Mouse (Mus musculus): ENCODE measurements around the gene Oip5. TPM values are rescaled to one million over a fixed set of nuclear protein-coding genes. Genes with fewer than 3 reads are reported as not detected.
"Not testable (repeated sequence)": the region's sequence is repeated elsewhere in the genome, so short reads cannot be mapped to it uniquely, and the experiment has no call there.

Oip5 gene
- polyA plus RNA-seq, 1 experiment from 2014 or later, result 6.7 TPM

- 42% methylated on average over 2 of the region's 2 CpGs for WGBS
These were observed 14.4 kb downstream of the Oip5 start for GRCm38 (mm10) chr2:119603909-119604308.

GRCm38 (mm10) chr2:119602488-119602887, 15.8 kb downstream of the Oip5 start:
- WGBS, result 12% methylated on average over 1 of the region's 1 CpGs
- peak overlapping the region; percentile 4; the same call in 1 of the 2 replicates for H3K4me2 ChIP-seq (replicated peaks; ENCODE audit: low read depth)
- H3K4me3 ChIP-seq (ENCODE audit: low read depth, low read length), result no peak overlapping the region
- peaks cover 46% of the 10 kb centered on the region for H3K36me3 ChIP-seq (ENCODE audit: control insufficient read depth, insufficient read depth)
- peak; percentile 70 for ATAC-seq
- H3K9me3 ChIP-seq (ENCODE audit: control insufficient read depth), result no peaks in the 10 kb centered on the region
- H3K27me3 ChIP-seq (replicated peaks; ENCODE audit: control insufficient read depth, insufficient read depth, low read length), result no peaks in the 10 kb centered on the region
- no peak overlapping the region for H3K9ac ChIP-seq (ENCODE audit: low read depth, low read length)
- no peak for TF ChIP-seq CTCF (IDR thresholded peaks at IDR 0.05; ENCODE audit: low read depth)
- peak overlapping the region; percentile 36 for H3K27ac ChIP-seq (ENCODE audit: low read depth, low read length)
- 0 out of 2 replicates have a peak, but pooled peaks cover 10% of the 10 kb centered on the region for H3K4me1 ChIP-seq (replicated peaks; ENCODE audit: control insufficient read depth, insufficient read depth, low read length)

More at GRCm38 (mm10) chr2:119603909-119604308, 14.4 kb downstream of the Oip5 start:
- H3K27ac ChIP-seq (ENCODE audit: low read depth, low read length), result no peak overlapping the region
- H3K4me3 ChIP-seq (ENCODE audit: low read depth, low read length), result no peak overlapping the region
- H3K4me2 ChIP-seq (replicated peaks; ENCODE audit: low read depth), result no peak overlapping the region
- no peak for TF ChIP-seq CTCF (IDR thresholded peaks at IDR 0.05; ENCODE audit: low read depth)
- H3K9me3 ChIP-seq (ENCODE audit: control insufficient read depth), result no peaks in the 10 kb centered on the region
- H3K36me3 ChIP-seq (ENCODE audit: control insufficient read depth, insufficient read depth), result peaks cover 39% of the 10 kb centered on the region
- H3K4me1 ChIP-seq (replicated peaks; ENCODE audit: control insufficient read depth, insufficient read depth, low read length), result 0 out of 2 replicates have a peak, but pooled peaks cover 10% of the 10 kb centered on the region
- no peak overlapping the region for H3K9ac ChIP-seq (ENCODE audit: low read depth, low read length)
- no peak for ATAC-seq
- H3K27me3 ChIP-seq (replicated peaks; ENCODE audit: control insufficient read depth, insufficient read depth, low read length), result no peaks in the 10 kb centered on the region

GRCm38 (mm10) chr2:119601575-119601974, 16.7 kb downstream of the Oip5 start:
- WGBS, result 40% methylated on average over 3 of the region's 3 CpGs
- not testable (repeated sequence) for H3K4me2 ChIP-seq (replicated peaks; ENCODE audit: low read depth)
- H3K36me3 ChIP-seq (ENCODE audit: control insufficient read depth, insufficient read depth), result peaks cover 51% of the 10 kb centered on the region

GRCm38 (mm10) chr2:119601027-119601426, 17.2 kb downstream of the Oip5 start:
- no peak overlapping the region for H3K4me3 ChIP-seq (ENCODE audit: low read depth, low read length)
- H3K4me1 ChIP-seq (replicated peaks; ENCODE audit: control insufficient read depth, insufficient read depth, low read length), result 0 out of 2 replicates have a peak, but pooled peaks cover 10% of the 10 kb centered on the region
- no peak overlapping the region for H3K4me2 ChIP-seq (replicated peaks; ENCODE audit: low read depth)
- no peak for ATAC-seq
- no peak overlapping the region for H3K9ac ChIP-seq (ENCODE audit: low read depth, low read length)
- no peaks in the 10 kb centered on the region for H3K9me3 ChIP-seq (ENCODE audit: control insufficient read depth)
- no peaks in the 10 kb centered on the region for H3K27me3 ChIP-seq (replicated peaks; ENCODE audit: control insufficient read depth, insufficient read depth, low read length)
- peaks cover 52% of the 10 kb centered on the region for H3K36me3 ChIP-seq (ENCODE audit: control insufficient read depth, insufficient read depth)
- no peak for TF ChIP-seq CTCF (IDR thresholded peaks at IDR 0.05; ENCODE audit: low read depth)
- WGBS, result 81% methylated on average over 4 of the region's 4 CpGs
- H3K27ac ChIP-seq (ENCODE audit: low read depth, low read length), result peak overlapping the region; percentile 41; the same call in 1 of the 2 replicates

More at GRCm38 (mm10) chr2:119601575-119601974, 16.7 kb downstream of the Oip5 start:
- not testable (repeated sequence) for H3K4me1 ChIP-seq (replicated peaks; ENCODE audit: control insufficient read depth, insufficient read depth, low read length); H3K9me3 ChIP-seq (ENCODE audit: control insufficient read depth); H3K9ac ChIP-seq (ENCODE audit: low read depth, low read length); H3K4me3 ChIP-seq (ENCODE audit: low read depth, low read length); H3K27me3 ChIP-seq (replicated peaks; ENCODE audit: control insufficient read depth, insufficient read depth, low read length)
- H3K27ac ChIP-seq (ENCODE audit: low read depth, low read length), result peak overlapping the region; percentile 9; the same call in 1 of the 2 replicates
- ATAC-seq, result peak; percentile 78

- Histone ChIP-seq H3K4me2 (replicated peaks; ENCODE audit: low read depth) (no peak overlapping the region), H3K4me3 (ENCODE audit: low read depth, low read length) (no peak overlapping the region), H3K4me1 (replicated peaks; ENCODE audit: control insufficient read depth, insufficient read depth, low read length) (0 out of 2 replicates have a peak, but pooled peaks cover 9% of the 10 kb centered on the region), H3K36me3 (ENCODE audit: control insufficient read depth, insufficient read depth) (peaks cover 39% of the 10 kb centered on the region), H3K27ac (ENCODE audit: low read depth, low read length) (no peak overlapping the region), H3K9me3 (ENCODE audit: control insufficient read depth) (no peaks in the 10 kb centered on the region), H3K27me3 (replicated peaks; ENCODE audit: control insufficient read depth, insufficient read depth, low read length) (no peaks in the 10 kb centered on the region), H3K9ac (ENCODE audit: low read depth, low read length) (no peak overlapping the region)
- 85% methylated on average over 8 of the region's 8 CpGs for WGBS
- ATAC-seq, result no peak
- no peak for TF ChIP-seq CTCF (IDR thresholded peaks at IDR 0.05; ENCODE audit: low read depth)
These were observed 21.4 kb downstream of the Oip5 start for GRCm38 (mm10) chr2:119596781-119597330.

GRCm38 (mm10) chr2:119595308-119595707, 23.0 kb downstream of the Oip5 start:
- Histone ChIP-seq H3K9ac (ENCODE audit: low read depth, low read length) (peak overlapping the region; percentile 94), H3K4me2 (replicated peaks; ENCODE audit: low read depth) (peak overlapping the region; percentile 64), H3K36me3 (ENCODE audit: control insufficient read depth, insufficient read depth) (peaks cover 33% of the 10 kb centered on the region), H3K27me3 (replicated peaks; ENCODE audit: control insufficient read depth, insufficient read depth, low read length) (no peaks in the 10 kb centered on the region), H3K4me1 (replicated peaks; ENCODE audit: control insufficient read depth, insufficient read depth, low read length) (0 out of 2 replicates have a peak, but pooled peaks cover 2% of the 10 kb centered on the region), H3K4me3 (ENCODE audit: low read depth, low read length) (peak overlapping the region; percentile 88), H3K9me3 (ENCODE audit: control insufficient read depth) (no peaks in the 10 kb centered on the region), H3K27ac (ENCODE audit: low read depth, low read length) (no peak overlapping the region)
- 18% methylated on average over 4 of the region's 4 CpGs for WGBS
- ATAC-seq, result no peak
- no peak for TF ChIP-seq CTCF (IDR thresholded peaks at IDR 0.05; ENCODE audit: low read depth)

Data from intestine, postnatal 0 days (tissue).